Mouse (Mus musculus): ENCODE measurements around the gene Ablim1.
A peak's percentile ranks its signal among the peaks of the same experiment; 100 is the strongest.
"Not testable (repeated sequence)": the region's sequence is repeated elsewhere in the genome, so short reads cannot be mapped to it uniquely, and the experiment has no call there.

Gene Ablim1

DNA sequence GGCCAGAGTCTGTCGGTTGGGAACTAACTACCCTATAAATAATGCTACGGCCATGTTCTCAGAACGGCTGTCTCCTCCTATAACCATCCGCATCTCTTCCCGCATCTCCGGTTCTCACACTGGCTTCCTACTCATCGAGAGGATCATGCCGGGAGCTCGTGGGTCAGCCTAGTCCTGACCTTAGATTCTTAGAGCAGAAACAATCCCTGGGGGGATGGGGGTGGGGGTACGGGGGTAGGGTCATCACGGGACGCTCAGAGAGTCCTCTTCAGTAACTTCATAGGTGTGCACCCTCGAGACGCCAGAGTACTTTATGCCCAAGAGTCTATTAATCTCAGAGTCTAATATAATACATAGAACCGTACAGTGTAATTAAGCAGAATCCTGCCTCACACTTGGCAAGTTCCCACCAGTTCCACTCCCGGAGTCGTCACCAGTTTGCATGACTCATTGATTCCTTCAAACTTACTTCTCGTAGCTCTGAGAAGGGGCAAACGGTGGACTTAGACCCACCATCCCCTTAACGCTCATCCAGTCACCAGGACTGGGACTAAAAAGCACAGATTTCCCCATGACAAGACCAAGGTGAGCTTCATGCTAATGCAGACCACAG, 156.9 kb downstream of the Ablim1 start:
- DNase-seq (ENCODE audit: extremely low read depth, low read depth): no peak

DNA sequence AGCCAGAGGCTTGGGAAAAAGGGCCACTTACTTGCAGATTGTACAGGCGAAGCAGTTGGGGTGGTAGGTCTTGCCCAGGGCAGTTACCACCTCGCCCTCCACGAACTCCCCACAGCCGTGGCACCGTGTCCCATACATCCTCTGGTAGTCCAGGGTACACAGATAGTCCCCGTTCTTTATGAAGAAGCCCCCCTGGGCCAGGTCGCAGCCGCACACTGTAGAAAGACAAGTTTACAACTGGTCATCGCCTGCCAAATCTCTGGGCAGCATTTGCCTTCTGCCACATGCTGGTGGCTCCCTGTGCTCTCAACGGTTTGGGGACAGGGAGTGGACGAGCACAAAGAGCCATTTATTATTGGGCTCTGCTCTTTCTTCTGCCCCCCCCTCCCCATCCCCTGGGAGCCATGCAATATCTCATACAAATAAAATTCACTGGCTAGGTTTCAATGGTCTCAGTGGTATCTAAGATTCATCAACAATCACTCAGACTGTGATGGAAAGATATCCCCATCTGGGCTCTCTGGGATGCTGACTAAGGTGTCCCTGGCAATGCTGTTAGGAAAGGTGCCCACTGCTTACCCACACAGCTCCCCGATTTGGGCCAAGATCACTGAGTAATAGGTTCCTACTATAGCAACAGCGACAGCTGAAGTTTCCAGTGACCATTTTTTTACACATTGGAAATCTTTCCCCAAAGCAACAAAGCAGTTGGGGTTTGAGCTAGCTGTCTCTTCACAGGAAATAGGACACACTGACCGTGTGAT, 159.4 kb downstream of the Ablim1 start:
- no peak for DNase-seq (ENCODE audit: extremely low read depth, low read depth)

DNA sequence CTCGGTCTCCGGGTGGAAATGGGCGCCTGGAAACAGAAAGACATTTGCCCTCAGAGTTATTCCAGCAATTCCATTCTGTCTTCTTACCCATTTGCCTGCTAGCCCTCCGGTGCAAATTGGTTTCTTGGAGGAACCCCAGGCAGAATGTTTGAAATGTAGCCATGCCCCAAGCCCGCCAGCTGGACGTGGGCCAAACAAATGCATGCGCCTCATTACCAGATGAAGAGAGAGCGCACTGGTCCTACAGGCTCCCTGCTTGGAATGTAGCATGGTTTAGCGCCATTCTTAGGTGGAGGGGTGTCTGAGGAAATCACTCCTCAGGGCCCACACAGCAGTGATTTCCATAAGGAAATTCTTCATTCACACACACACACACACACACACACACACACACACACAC, 162.4 kb downstream of the Ablim1 start:
- no peak for DNase-seq (ENCODE audit: extremely low read depth, low read depth)

DNA sequence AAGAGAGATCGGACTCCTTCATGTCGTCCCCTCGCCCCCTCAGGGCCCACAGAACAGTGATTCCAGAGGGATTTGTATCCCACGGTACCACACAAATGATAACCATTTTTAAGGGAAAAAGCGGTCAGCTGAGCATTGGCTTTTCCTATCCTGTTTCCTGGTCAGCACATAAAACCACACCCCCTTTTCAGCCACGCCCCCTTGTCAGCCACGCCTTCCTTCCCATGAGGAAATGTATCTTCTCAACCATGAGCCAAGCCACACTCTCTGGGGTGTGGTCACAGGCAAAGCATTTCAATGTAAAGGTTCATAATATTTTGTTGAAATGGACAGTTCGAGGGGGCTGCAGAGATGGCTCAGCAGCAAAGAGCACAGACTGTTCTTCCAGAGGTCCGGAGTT, 163.2 kb downstream of the Ablim1 start:
- no peak for DNase-seq (ENCODE audit: extremely low read depth, low read depth)

DNA sequence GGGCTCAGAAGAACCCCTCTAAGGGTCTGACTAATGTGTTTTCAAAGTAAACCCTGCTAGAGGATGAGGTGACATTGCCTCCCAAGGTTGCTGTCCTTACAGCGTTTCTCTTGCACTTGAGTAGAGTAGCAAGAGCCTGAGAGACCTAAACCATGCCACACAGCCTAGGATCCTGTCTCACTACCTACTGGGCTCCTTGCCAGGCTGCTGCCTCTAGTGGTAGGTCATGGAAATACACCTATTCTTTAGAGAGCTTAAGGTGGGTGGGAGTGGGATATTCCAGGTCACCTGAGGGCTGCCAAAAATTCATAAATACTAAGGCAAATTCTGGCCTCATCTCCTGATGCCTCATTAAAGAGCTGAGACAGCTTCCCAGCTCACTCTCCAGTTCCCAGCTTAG, 164.4 kb downstream of the Ablim1 start:
- DNase-seq (ENCODE audit: extremely low read depth, low read depth): peak; percentile 23

DNA sequence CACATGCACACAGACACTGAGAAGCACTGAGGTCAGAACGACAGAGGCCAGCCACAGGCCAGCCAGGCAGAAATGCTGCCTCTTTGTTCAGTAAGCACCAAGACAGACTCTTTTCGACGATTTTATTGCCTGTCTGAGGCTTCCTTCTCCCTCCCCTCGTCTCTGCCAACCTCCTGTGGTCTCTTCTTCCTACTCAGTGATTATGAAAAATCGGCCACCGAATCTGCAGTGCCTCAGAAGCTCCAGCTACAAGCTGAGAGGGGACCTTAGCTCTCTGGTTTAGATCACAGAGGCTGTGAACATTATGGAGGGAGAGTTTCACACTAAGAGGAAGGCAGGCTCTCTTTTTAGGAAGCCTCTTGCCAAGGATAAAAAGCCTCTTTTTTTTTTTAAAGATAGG, 167.0 kb downstream of the Ablim1 start:
- DNase-seq (ENCODE audit: extremely low read depth, low read depth): no peak

DNA sequence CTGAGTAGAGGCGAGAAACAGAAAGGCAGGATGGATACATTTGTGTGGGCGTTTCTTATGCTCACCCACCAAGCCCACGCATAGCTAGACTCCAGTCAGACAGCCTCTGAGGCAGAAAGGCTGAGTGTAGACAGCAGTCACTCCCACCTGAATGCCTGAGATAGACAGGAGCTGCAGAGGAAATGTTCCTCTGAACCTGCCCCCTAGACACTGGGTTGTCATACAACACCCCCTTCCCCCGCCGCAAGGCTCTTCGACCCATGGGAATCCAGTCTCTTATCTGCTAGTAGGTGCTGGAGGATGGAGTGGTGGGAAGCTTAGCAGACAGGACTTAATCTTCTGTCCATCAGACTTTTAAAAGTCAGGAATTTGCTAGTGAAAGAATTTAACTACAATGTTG, 167.8 kb downstream of the Ablim1 start:
- no peak for DNase-seq (ENCODE audit: extremely low read depth, low read depth)

DNA sequence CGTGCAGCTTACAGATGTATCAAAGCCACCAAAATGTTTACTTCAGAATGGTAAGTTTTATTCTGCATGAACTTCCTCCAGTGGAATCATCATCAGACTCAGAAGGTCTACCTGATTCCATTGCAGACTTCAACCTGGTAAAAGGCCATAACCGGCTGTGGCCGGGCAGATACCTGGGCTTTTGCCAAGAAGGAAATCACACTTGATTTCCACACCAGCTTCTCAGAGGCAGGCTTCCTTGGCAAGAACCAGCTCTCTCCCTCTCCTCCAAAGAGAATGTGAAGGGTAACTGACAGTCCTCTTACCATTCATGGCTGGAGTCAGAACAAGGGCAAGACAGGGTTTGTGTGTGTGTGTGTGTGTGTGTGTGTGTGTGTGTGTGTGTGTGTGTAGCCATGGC, 171.1 kb downstream of the Ablim1 start:
- no peak for DNase-seq (ENCODE audit: extremely low read depth, low read depth)

DNA sequence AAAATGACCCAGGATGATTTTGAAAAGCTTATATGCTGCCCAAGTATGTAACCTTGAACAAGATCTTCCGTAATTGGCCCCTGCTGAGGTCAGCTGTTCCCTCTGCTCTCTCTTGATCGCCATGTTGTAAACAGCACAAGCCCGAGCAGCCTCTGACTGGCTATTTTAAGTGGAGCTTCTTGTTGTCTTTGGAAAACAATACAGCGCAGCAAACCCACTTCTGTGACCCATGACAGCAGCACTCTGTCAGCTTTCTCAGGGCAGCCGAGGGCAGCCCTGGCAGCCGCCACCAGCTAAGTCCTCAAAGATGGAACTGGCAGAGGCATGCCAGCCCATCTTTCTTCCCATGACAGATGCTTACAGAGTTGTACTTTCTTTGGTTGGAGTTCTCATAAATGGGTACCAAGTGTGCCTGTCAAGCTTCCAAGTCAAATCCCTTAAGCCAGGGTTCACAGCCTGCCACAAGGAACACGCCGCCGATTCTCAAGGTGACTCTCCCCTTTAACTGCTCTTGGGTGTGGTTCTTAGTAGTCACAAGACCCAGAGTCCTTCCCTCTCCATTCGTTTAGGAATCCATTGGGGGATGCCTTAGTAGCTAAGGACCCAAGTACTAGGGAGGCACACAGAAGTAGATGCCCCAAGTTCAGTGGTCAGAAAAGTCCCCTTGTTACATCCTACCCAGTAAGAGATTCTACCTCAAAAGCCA, 172.8 kb downstream of the Ablim1 start:
- no peak for DNase-seq (ENCODE audit: extremely low read depth, low read depth)

DNA sequence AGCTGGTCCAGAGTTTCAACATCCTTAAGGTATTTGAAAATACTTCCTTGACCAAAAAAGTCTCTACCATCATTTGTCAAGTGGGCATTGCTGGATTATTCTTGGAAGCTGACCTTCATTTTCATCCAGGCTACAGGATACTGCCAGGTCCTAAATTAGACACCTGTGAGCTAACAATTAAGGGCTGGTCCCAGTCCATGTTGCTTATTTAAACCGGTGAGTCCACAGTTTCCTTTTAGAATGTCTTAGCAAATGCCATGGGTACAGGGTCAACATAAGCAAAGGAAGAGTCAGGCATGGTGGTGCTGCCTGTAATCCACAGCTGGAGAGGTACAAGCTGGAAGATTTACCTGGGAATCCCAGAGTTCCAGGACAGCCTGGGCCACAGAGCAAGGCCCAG, 173.8 kb downstream of the Ablim1 start:
- DNase-seq (ENCODE audit: extremely low read depth, low read depth): no peak

DNA sequence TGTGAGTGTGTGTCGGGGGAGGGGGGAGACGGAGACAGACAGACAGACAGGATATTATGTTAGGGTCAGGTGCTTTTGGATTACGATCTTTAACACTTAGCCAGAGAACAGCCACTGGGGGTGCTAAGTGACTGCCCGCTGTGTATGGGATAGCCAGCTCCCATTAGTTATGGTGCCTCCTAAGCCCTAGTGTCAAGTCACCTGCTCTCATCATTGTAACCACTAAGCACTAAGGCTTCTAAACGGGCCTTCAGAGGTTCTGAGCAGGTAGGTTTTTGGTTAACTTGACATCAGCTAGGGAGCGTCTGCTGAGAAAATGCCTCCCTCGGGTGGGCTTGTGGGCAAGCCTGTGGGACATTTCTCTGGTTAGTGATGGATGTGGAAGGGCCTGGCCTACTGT, 174.6 kb downstream of the Ablim1 start:
- DNase-seq (ENCODE audit: extremely low read depth, low read depth): no peak

DNA sequence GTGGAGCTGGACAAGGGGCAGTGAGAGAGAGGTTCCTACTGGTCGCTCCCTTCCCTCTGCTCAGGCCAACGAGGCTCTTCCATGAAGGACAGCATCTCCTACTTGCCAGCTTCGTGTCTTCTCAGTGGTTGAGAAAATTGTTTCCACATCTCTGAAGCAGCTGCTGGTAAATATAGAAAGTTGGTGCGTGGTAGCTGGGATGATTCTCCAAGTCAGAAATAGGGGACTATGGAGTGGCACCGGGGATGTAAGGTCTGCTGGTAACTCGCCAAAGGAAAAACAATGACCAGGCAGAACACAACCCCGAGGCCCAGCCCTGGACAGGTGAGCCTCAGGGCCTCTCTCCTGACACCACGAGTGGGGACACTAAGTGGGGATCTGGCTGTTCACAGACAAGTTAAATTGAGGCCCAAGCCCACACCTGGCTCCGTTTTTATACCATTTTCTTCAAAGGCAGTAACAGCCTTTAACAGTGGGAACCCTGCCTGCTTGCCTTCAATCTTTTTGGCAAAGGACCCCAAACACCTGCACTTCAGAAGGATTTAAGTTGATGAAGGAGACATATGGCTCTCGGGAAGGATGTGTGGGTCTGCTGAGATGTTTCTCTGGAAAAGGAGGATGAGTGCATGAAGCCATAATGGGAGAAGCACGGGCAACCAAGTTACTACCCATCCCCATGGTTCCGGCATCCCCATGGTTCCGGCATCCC, 175.7 kb downstream of the Ablim1 start:
- DNase-seq (ENCODE audit: extremely low read depth, low read depth): no peak

DNA sequence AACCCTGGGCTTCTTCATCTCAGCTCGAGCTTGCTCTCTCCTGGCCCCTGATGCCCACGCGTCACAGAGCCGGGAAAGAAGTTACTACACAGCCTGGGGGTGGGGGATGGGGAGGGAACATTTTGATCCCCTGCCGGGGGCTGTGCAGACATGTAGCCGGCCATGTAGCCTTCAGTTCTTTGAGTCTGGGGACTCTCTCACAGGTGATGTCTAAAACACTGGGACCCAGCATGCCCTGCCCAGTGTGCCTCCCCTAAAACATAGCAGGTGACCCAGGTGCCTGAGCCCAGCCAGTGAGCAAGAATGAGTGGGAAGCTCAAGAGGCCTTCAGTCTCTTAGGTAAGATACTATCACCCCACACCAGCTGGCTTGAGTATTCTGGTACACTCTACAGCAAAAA, 176.2 kb downstream of the Ablim1 start:
- DNase-seq (ENCODE audit: extremely low read depth, low read depth): no peak

DNA sequence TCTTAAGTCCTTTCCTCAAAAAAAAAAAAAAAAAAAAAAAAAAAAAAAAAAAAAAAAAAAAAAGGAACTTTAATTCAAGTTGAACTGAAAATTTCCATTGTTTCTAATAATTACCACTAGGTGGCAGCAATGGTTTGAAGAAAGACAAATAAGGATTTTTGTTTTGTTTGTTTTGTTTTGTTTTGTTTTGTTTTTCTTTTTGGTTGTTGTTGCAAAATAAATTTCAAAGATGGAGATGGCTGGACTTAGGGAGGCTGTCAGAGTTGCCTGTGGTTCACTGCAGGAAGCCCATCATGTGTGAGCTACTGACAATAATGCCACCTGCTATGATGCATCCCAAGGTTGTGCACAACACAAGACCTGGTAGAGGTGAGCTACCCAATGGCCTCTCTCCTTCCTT, 176.7 kb downstream of the Ablim1 start:
- DNase-seq (ENCODE audit: extremely low read depth, low read depth): peak; percentile 6

DNA sequence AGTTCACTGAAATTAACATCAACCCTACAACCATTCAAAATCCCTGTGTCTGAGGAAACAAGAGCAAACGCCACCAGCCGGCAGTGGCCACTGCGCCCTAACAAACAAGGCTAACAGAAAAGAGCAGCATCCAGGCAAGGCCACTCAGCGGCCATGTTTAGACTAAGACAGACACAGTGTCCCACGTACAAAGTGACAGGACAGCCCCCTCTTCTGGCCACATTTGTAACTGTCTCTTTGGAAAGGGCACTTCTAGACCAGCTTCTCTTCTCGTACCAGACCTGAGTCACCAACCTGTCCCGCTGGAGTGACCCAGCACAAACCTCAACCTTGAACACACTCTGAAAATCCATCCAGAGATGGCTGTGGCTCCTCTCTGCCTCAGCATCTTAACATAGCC, 178.5 kb downstream of the Ablim1 start:
- peak; percentile 50 for DNase-seq (ENCODE audit: extremely low read depth, low read depth)

DNA sequence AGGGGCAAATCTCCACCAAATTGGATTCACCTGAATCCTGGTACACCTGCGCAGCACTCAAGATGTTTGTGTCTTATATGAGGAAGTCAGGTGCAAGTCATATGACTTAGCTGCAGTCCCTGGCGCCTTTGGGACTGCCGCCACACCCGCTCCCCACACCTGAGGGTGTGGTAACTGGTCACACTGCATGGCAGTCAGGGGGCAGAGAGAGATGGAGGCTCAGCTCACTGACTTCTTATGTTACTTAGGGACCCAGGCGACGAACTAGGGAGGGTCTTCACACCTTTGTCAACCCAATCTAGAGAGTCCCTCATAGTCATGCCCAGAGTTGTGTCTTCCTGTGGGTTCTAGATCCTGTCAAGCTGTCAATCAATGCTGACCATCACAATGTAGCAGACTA, 179.1 kb downstream of the Ablim1 start:
- not testable (repeated sequence) for DNase-seq (ENCODE audit: extremely low read depth, low read depth)

DNA sequence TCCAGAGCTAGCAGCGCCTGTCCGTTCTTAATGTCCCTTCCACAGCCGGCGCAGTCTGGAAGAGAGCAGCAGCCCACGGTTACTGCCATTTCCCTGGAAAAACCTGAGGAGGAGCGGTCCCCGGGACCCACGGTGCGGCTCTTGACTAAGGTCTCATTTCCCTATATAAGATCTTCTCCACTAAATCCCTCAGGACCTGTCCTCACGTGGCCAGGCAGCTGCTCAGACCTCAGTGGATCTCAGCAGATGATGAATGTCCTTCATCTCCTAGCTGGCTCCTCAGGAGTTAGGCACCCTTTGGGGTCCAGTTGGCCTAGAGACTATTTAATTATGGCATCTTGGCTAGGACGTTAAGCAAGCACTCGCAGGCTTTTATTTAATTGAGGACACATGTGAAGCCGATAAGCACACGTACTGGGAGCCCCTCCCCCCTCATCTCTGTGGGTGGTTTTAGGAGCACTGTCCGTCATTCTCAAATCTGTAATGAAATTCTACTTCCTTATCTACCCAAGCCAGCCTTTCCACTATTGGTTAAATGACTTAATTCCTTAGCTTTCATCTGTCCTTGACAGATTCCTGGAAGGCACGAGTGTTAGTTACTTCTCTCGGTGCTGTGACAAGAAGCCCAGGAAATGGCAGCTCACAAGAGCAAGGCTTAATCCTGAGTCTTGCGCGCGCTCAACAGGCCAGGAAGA, 179.9 kb downstream of the Ablim1 start:
- DNase-seq (ENCODE audit: extremely low read depth, low read depth): peak; percentile 6

DNA sequence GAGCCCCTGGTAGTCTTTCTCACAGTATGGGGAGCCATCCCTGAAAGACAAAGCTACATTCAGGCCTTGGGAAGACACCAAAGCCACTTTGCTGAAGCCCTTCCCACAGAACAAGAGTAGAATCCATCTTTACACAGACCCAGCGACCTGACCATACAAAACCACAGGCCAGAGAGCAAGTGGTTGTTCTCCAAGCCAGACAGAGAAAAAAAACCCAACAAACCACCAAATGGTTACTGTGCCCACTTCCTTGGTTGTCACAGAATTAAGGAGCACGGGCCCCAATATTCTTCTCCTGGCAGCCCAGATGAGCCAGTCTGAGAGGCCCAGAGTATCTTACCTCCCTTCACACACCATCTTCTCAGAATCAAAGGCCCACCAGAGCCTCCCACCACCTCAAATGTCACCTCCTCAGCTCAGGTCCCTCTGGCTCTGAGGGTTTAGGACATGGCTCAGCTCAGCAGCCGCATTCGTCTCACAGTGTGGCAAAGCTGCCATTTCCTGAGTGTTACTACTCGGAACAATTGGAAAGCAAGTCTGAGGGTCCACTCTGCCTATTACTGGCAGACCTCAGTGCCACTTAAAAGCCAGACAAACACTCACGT, 181.7 kb downstream of the Ablim1 start:
- DNase-seq (ENCODE audit: extremely low read depth, low read depth): no peak

DNA sequence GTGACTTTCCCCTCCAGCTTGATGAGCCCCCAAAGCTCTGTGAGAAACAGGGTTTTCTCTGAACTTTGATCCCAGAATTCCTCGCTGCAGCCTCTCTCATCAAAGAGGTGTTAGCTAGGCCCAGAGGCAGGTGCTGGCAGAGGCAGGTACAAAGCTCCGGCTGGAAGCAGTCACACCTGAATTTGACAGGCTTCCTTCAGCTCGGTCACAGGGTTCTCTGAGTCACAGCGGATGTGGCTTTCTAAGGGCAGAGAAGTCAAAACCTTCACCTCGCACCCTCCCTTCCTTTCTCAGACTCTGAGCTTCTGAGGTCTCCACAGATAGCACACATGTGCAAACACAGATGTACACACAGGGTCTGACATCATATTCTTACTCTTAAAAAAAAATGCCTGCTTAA, 182.4 kb downstream of the Ablim1 start:
- no peak for DNase-seq (ENCODE audit: extremely low read depth, low read depth)

DNA sequence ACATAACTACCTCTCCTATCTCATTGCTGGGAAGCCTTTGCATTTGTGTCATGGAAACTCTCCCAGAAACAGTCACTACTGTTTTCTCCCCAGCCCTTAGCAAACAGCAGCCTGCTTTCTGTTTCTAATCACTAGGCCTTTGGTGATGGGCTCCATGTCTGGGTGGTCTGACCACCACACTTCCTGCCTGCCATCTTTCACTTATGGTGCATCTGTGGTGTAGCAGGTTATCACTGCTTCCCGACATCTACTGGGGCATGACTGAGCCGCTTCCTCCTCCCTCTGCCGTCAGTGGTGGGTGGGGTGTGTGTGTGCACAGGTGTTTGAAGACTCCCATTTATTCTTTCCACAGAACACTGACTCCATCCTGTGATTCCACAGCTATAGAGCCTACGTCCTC, 183.4 kb downstream of the Ablim1 start:
- no peak for DNase-seq (ENCODE audit: extremely low read depth, low read depth)

DNA sequence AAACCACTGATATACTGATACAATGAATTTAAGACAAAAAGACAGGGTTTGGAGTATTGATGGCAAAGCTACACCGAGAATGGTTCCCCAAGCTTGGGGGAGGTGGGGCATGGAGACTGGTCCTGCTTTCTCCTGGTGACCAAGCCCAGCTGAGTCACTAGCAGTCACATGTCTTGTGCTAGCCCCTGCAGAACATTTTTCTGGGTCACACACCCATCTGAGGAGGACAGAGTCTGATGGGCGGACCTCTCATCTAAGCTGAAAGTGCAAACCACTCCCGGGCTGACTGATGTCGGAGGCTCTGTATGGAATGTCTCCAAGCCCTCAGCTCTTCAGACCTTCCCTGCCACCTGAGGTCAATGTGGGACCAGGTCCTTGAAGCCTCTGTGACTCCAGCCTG, 184.1 kb downstream of the Ablim1 start:
- no peak for DNase-seq (ENCODE audit: extremely low read depth, low read depth)
